Mouse (Mus musculus) neural tube, embryonic 12.5 days (tissue): ENCODE measurements around the gene Manbal. TPM values are rescaled to one million over a fixed set of nuclear protein-coding genes. Genes with fewer than 3 reads are reported as not detected.

ENCODE experiments used
- polyA plus RNA-seq: library from polyadenylated mRNA; unstranded; fragments of >200 nt; fragmentation: Nextera tagmentation; extraction: Ambion mirVana; gene quantifications from 2 replicates; pipeline ENCODE4 v1.2.1, GENCODE M21; 2016

Manbal gene
- polyA plus RNA-seq, 1 experiment from 2014 or later = 76.8 TPM

Other genes with a start within 250 kb of the Manbal start
- gene Samhd1, start 232.3 kb upstream of the Manbal start, polyA plus RNA-seq = 15.9 and 17.5 TPM in 2 replicates
- 17.3 and 19.3 TPM in 2 replicates for gene Rbl1, start 163.1 kb upstream of the Manbal start, polyA plus RNA-seq
- 224 and 234 TPM in 2 replicates for gene Rpn2, start 88.6 kb upstream of the Manbal start, polyA plus RNA-seq
- 0.82 and 0.91 TPM in 2 replicates for gene Mroh8, start 88.0 kb upstream of the Manbal start, polyA plus RNA-seq
- 0.60 TPM in 1 of 2 replicates, not detected in the other for gene Ghrh, start 20.1 kb upstream of the Manbal start, polyA plus RNA-seq
- 34.2 and 38.1 TPM in 2 replicates for gene Src, start 50.9 kb downstream of the Manbal start, polyA plus RNA-seq
- gene Nnat, start 192.5 kb downstream of the Manbal start, polyA plus RNA-seq = 3,228 and 3,444 TPM in 2 replicates
- 115 and 120 TPM in 2 replicates for gene Blcap, start 203.7 kb downstream of the Manbal start, polyA plus RNA-seq